Mouse (Mus musculus): ENCODE measurements at regions not wholly inside any gene's neighbourhood (a gene's known extent, or its start where the extent isn't known, plus 50 kb on each side); places are given as distances from the start of the nearest gene placed in this dataset.

DNA sequence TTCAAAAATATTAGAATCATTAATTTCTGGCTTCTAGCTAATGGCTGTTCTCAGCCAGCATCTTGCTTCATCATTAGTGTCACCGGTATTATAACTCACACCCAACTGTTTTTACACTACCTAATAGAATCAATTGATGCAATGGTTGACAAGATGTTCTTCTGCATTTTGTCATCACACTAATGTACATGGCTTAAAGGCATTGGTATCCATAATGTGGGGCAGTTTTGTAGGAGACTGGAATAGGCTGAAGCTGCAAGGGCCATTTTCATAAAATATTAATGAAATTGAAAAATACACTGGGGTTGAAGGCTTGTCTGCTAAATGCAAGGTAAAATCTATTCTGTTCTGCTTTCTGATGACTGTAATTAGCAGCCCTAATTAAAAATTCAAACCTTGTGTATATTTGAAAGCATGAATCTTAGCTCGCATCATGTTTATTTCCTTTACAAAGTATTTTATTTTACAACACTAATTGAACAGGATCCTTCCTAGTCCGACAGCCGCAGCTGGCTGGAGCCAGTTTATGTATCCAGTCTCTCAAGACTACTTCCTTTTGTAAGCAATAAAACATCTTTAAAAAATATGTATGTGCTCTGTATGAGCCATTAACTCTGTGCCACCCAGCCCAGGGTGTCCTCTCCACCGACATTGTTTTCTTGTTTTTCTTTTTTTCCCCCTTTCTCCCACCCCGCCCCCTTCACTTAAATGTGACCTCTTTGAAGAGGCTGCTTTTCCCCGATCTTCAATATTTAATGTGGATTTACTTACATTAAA lies 259.6 kb downstream of the Pou4f1 start:
- TF ChIP-seq CTCF (IDR thresholded peaks at IDR 0.05; ENCODE audit: borderline replicate concordance, extremely low read depth, insufficient read depth, insufficient read length) (no peak), POLR2A (IDR thresholded peaks at IDR 0.05; ENCODE audit: borderline replicate concordance, extremely low read depth, insufficient read depth, insufficient read length, poor library complexity, severe bottlenecking) (no peak)
